Mouse (Mus musculus): ENCODE measurements around the gene Scarb2. TPM values are rescaled to one million over a fixed set of nuclear protein-coding genes. Genes with fewer than 3 reads are reported as not detected.

Gene Scarb2
- polyA plus RNA-seq, 1 experiment from 2014 or later = 26.7 TPM

DNA sequence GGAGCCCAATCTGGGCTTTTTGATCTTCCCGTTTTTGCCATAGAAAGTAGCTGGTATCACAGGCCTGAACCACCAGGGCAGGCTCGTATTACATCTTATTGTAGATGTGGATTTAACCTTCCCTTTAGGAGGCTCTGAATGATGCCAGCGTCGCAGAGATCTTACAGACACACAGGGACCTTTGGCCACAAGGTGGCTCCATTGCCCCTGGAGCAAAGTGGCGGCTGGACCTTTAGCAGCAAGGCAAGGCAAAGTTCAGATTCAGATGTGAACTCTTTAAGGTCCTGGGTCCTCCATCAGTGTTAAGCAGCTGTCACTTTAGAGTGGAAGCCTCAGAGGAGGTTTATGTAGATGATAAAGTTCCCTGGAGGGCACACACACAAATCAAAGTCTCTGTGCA, 45.3 kb downstream of the Scarb2 start:
- Histone ChIP-seq H3K27ac (ENCODE audit: low read length) (no peak overlapping the region), H3K4me2 (ENCODE audit: low read length) (no peak overlapping the region), H3K4me3 (ENCODE audit: low read depth, low read length) (no peak overlapping the region), H3K9me3 (replicated peaks; ENCODE audit: control insufficient read depth, low read length, poor library complexity, severe bottlenecking) (no peaks in the 10 kb centered on the region), H3K36me3 (ENCODE audit: control insufficient read depth, insufficient read depth, low read length) (peaks cover 3% of the 10 kb centered on the region; the same call in 1 of the 2 replicates), H3K4me1 (ENCODE audit: control insufficient read depth, insufficient read depth, low read length) (no peaks in the 10 kb centered on the region), H3K27me3 (ENCODE audit: control insufficient read depth, insufficient read depth, low read depth, low read length) (no peaks in the 10 kb centered on the region), H3K9ac (ENCODE audit: low read depth, low read length) (no peak overlapping the region)
- WGBS = 18% methylated on average over 5 of the region's 5 CpGs
- no peak for ATAC-seq

- no peak for ATAC-seq
- Histone ChIP-seq H3K4me3 (ENCODE audit: low read depth, low read length) (no peak overlapping the region), H3K9me3 (replicated peaks; ENCODE audit: control insufficient read depth, low read length, poor library complexity, severe bottlenecking) (no peaks in the 10 kb centered on the region), H3K27me3 (ENCODE audit: control insufficient read depth, insufficient read depth, low read depth, low read length) (no peaks in the 10 kb centered on the region), H3K4me1 (ENCODE audit: control insufficient read depth, insufficient read depth, low read length) (no peaks in the 10 kb centered on the region), H3K4me2 (ENCODE audit: low read length) (no peak overlapping the region), H3K27ac (ENCODE audit: low read length) (no peak overlapping the region), H3K36me3 (ENCODE audit: control insufficient read depth, insufficient read depth, low read length) (peaks cover 13% of the 10 kb centered on the region), H3K9ac (ENCODE audit: low read depth, low read length) (no peak overlapping the region)
- 32% methylated on average over 5 of the region's 5 CpGs for WGBS
Observed at GRCm38 (mm10) chr5:92458726-92459125, 47.9 kb downstream of the Scarb2 start.

DNA sequence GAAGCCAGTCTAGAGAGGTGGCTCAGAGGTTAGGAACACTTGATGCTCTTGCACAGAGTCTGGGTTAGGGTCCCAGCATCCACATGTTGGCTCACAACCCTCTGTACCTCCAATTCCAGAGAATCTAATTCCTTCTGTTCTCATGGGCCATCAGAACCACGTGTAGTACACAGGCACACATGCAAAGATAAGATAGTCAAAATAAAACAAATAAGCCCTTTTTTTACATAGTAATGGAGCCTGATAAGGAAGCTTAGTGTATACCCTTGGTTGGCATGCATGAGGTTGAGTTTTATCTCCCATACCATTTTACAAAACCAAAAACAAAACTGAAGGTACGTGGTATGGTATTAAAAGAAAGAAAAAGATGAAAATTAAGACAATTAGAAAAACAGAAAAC, 49.2 kb downstream of the Scarb2 start:
- Histone ChIP-seq H3K4me3 (ENCODE audit: low read depth, low read length) (no peak overlapping the region), H3K4me2 (ENCODE audit: low read length) (no peak overlapping the region), H3K9me3 (replicated peaks; ENCODE audit: control insufficient read depth, low read length, poor library complexity, severe bottlenecking) (no peaks in the 10 kb centered on the region), H3K4me1 (ENCODE audit: control insufficient read depth, insufficient read depth, low read length) (no peaks in the 10 kb centered on the region), H3K9ac (ENCODE audit: low read depth, low read length) (no peak overlapping the region), H3K36me3 (ENCODE audit: control insufficient read depth, insufficient read depth, low read length) (peaks cover 13% of the 10 kb centered on the region), H3K27ac (ENCODE audit: low read length) (no peak overlapping the region), H3K27me3 (ENCODE audit: control insufficient read depth, insufficient read depth, low read depth, low read length) (no peaks in the 10 kb centered on the region)
- no peak for ATAC-seq
- 89% methylated on average over 2 of the region's 2 CpGs for WGBS

- H3K4me3 ChIP-seq (ENCODE audit: low read depth, low read length) = no peak overlapping the region
- H3K27me3 ChIP-seq (ENCODE audit: control insufficient read depth, insufficient read depth, low read depth, low read length) = no peaks in the 10 kb centered on the region
- no peak overlapping the region for H3K4me2 ChIP-seq (ENCODE audit: low read length)
- 97% methylated on average over 5 of the region's 5 CpGs for WGBS
- no peak overlapping the region for H3K9ac ChIP-seq (ENCODE audit: low read depth, low read length)
- H3K4me1 ChIP-seq (ENCODE audit: control insufficient read depth, insufficient read depth, low read length) = no peaks in the 10 kb centered on the region
- H3K27ac ChIP-seq (ENCODE audit: low read length) = no peak overlapping the region
- ATAC-seq = no peak
- H3K9me3 ChIP-seq (replicated peaks; ENCODE audit: control insufficient read depth, low read length, poor library complexity, severe bottlenecking) = no peaks in the 10 kb centered on the region
- H3K36me3 ChIP-seq (ENCODE audit: control insufficient read depth, insufficient read depth, low read length) = peaks cover 45% of the 10 kb centered on the region
Observed at GRCm38 (mm10) chr5:92452876-92453275, 53.8 kb downstream of the Scarb2 start.

- no peak overlapping the region for H3K4me2 ChIP-seq (ENCODE audit: low read length)
- no peak overlapping the region for H3K27ac ChIP-seq (ENCODE audit: low read length)
- no peak overlapping the region for H3K4me3 ChIP-seq (ENCODE audit: low read depth, low read length)
- no peaks in the 10 kb centered on the region for H3K9me3 ChIP-seq (replicated peaks; ENCODE audit: control insufficient read depth, low read length, poor library complexity, severe bottlenecking)
- 96% methylated on average over 5 of the region's 5 CpGs for WGBS
- ATAC-seq = no peak
- no peak overlapping the region for H3K9ac ChIP-seq (ENCODE audit: low read depth, low read length)
- H3K36me3 ChIP-seq (ENCODE audit: control insufficient read depth, insufficient read depth, low read length) = peaks cover 53% of the 10 kb centered on the region
- H3K4me1 ChIP-seq (ENCODE audit: control insufficient read depth, insufficient read depth, low read length) = no peaks in the 10 kb centered on the region
- H3K27me3 ChIP-seq (ENCODE audit: control insufficient read depth, insufficient read depth, low read depth, low read length) = no peaks in the 10 kb centered on the region
Observed at GRCm38 (mm10) chr5:92446736-92447135, 59.9 kb downstream of the Scarb2 start.

GRCm38 (mm10) chr5:92445016-92445415, 61.6 kb downstream of the Scarb2 start:
- WGBS = 94% methylated on average over 2 of the region's 2 CpGs
- H3K4me1 ChIP-seq (ENCODE audit: control insufficient read depth, insufficient read depth, low read length) = no peaks in the 10 kb centered on the region
- peaks cover 40% of the 10 kb centered on the region for H3K36me3 ChIP-seq (ENCODE audit: control insufficient read depth, insufficient read depth, low read length)
- no peak overlapping the region for H3K4me3 ChIP-seq (ENCODE audit: low read depth, low read length)
- no peak overlapping the region for H3K9ac ChIP-seq (ENCODE audit: low read depth, low read length)
- no peak overlapping the region for H3K4me2 ChIP-seq (ENCODE audit: low read length)
- no peak overlapping the region for H3K27ac ChIP-seq (ENCODE audit: low read length)
- no peaks in the 10 kb centered on the region for H3K9me3 ChIP-seq (replicated peaks; ENCODE audit: control insufficient read depth, low read length, poor library complexity, severe bottlenecking)
- no peaks in the 10 kb centered on the region for H3K27me3 ChIP-seq (ENCODE audit: control insufficient read depth, insufficient read depth, low read depth, low read length)
- ATAC-seq = no peak

DNA sequence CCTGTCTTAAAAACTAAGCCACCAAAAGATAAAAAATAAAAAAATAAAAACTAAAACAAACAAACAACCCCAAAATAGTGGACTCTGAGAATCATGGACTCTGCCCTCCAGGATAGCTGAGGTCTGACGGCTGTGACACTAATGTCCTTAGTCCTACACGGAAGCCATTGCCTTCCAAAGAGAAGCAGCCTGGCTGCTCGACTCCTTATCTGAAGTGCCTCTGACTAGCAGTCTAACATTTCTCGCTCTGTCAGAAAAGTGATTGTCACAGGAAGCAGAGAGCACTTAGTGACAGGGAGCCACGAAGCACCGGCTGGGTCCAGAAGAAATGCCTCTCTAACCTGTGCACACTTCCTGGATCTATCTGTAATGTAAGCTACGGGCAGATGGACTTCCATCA, 63.7 kb downstream of the Scarb2 start:
- 91% methylated on average over 7 of the region's 7 CpGs for WGBS

GRCm38 (mm10) chr5:92441494-92441893, 65.1 kb downstream of the Scarb2 start:
- H3K36me3 ChIP-seq (ENCODE audit: control insufficient read depth, insufficient read depth, low read length) = peaks cover 12% of the 10 kb centered on the region
- no peaks in the 10 kb centered on the region for H3K9me3 ChIP-seq (replicated peaks; ENCODE audit: control insufficient read depth, low read length, poor library complexity, severe bottlenecking)
- H3K4me2 ChIP-seq (ENCODE audit: low read length) = no peak overlapping the region
- H3K4me1 ChIP-seq (ENCODE audit: control insufficient read depth, insufficient read depth, low read length) = no peaks in the 10 kb centered on the region
- 86% methylated on average over 5 of the region's 5 CpGs for WGBS
- H3K4me3 ChIP-seq (ENCODE audit: low read depth, low read length) = no peak overlapping the region
- H3K9ac ChIP-seq (ENCODE audit: low read depth, low read length) = no peak overlapping the region
- H3K27ac ChIP-seq (ENCODE audit: low read length) = no peak overlapping the region
- no peaks in the 10 kb centered on the region for H3K27me3 ChIP-seq (ENCODE audit: control insufficient read depth, insufficient read depth, low read depth, low read length)
- no peak for ATAC-seq

More for the DNA sequence above, 63.7 kb downstream of the Scarb2 start:
- Histone ChIP-seq H3K4me3 (ENCODE audit: low read depth, low read length) (no peak overlapping the region), H3K9ac (ENCODE audit: low read depth, low read length) (no peak overlapping the region), H3K36me3 (ENCODE audit: control insufficient read depth, insufficient read depth, low read length) (peaks cover 24% of the 10 kb centered on the region), H3K9me3 (replicated peaks; ENCODE audit: control insufficient read depth, low read length, poor library complexity, severe bottlenecking) (no peaks in the 10 kb centered on the region), H3K4me2 (ENCODE audit: low read length) (no peak overlapping the region), H3K4me1 (ENCODE audit: control insufficient read depth, insufficient read depth, low read length) (no peaks in the 10 kb centered on the region), H3K27me3 (ENCODE audit: control insufficient read depth, insufficient read depth, low read depth, low read length) (no peaks in the 10 kb centered on the region), H3K27ac (ENCODE audit: low read length) (no peak overlapping the region)
- no peak for ATAC-seq

DNA sequence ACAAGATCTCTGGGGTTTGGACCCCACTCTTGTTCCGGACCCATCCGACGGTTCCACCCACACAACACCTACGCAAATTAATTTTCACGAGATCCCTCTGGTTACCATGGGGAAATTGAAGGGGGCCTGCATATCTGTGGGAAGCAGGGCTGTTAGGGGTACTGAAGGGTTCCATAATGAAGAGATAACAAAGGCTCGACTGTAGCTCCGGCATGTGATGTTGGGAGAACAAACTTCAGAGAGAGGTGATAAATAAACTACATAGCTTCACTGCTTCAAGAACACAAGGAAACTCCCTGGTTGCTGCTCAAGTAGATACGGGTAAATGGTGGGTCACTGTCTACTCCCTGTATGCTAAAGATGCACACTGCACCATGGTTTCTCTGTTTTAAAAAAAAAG, 68.1 kb downstream of the Scarb2 start:
- H3K4me3 ChIP-seq (ENCODE audit: low read depth, low read length) = no peak overlapping the region
- H3K27me3 ChIP-seq (ENCODE audit: control insufficient read depth, insufficient read depth, low read depth, low read length) = no peaks in the 10 kb centered on the region
- no peaks in the 10 kb centered on the region for H3K9me3 ChIP-seq (replicated peaks; ENCODE audit: control insufficient read depth, low read length, poor library complexity, severe bottlenecking)
- no peak overlapping the region for H3K4me2 ChIP-seq (ENCODE audit: low read length)
- no peak overlapping the region for H3K27ac ChIP-seq (ENCODE audit: low read length)
- no peak overlapping the region for H3K9ac ChIP-seq (ENCODE audit: low read depth, low read length)
- 89% methylated on average over 8 of the region's 8 CpGs for WGBS
- no peak for ATAC-seq
- no peaks in the 10 kb centered on the region; the same call in 1 of the 2 replicates for H3K36me3 ChIP-seq (ENCODE audit: control insufficient read depth, insufficient read depth, low read length)
- peaks cover 8% of the 10 kb centered on the region for H3K4me1 ChIP-seq (ENCODE audit: control insufficient read depth, insufficient read depth, low read length)
